Mouse (Mus musculus) forebrain, embryonic 13.5 days (tissue): ENCODE results near the gene Srl. TPM values are rescaled to one million over a fixed set of nuclear protein-coding genes. Genes with fewer than 3 reads are reported as not detected.
"Not testable (repeated sequence)": the region's sequence is repeated elsewhere in the genome, so short reads cannot be mapped to it uniquely, and the experiment has no call there.

ENCODE experiments used
- ATAC-seq: fragments of 200-750 bp; cut with Nextera tagmentation; 2 replicates; pipeline ENCODE4 v1.8.0; 2017
- H3K27ac ChIP-seq: fragments of 300-500 bp; sonication (generic); 2 replicates; pipeline ENCODE4 v1.5.1; 2015; ENCODE audit warnings: inconsistent platforms, mild to moderate bottlenecking, moderate library complexity
- H3K27me3 ChIP-seq: fragments of 300-500 bp; sonication (generic); 2 replicates; pipeline ENCODE4 v1.6.1; 2015; ENCODE audit warnings: mild to moderate bottlenecking, inconsistent platforms
- H3K36me3 ChIP-seq: fragments of 300-500 bp; sonication (generic); 2 replicates; pipeline ENCODE4 v1.6.1; 2015; ENCODE audit warnings: mild to moderate bottlenecking, inconsistent platforms; ENCODE audit not compliant: poor library complexity, severe bottlenecking
- H3K4me1 ChIP-seq: fragments of 300-500 bp; sonication (generic); 2 replicates; pipeline ENCODE4 v1.6.1; 2015; ENCODE audit warnings: inconsistent platforms
- H3K4me2 ChIP-seq: fragments of 300-500 bp; sonication (generic); 2 replicates; pipeline ENCODE4 v1.6.1; 2015; ENCODE audit warnings: inconsistent platforms, mild to moderate bottlenecking, moderate library complexity
- H3K4me3 ChIP-seq: fragments of 300-500 bp; sonication (generic); 2 replicates; pipeline ENCODE4 v1.5.1; 2015; ENCODE audit warnings: mild to moderate bottlenecking, inconsistent platforms
- H3K9ac ChIP-seq: fragments of 300-500 bp; sonication (generic); 2 replicates; pipeline ENCODE4 v1.6.1; 2015; ENCODE audit warnings: mild to moderate bottlenecking, inconsistent platforms
- H3K9me3 ChIP-seq: fragments of 300-500 bp; sonication (generic); replicated peaks from 2 replicates; pipeline ENCODE4 v1.6.1; 2016; ENCODE audit warnings: inconsistent platforms
- WGBS: fragments of 180-500 bp; shearing (Covaris S2); methylation state at CpG from one replicate; pipeline ENCODE4 v1.1.7; 2015; 5-methylcytosine and 5-hydroxymethylcytosine counted together
- polyA plus RNA-seq: library from polyadenylated mRNA; unstranded; fragments of >200 nt; fragmentation: Nextera tagmentation; extraction: Ambion mirVana; gene quantifications from 2 replicates; pipeline ENCODE4 v1.2.1, GENCODE M21; 2015

Srl gene
- polyA plus RNA-seq, result 25.2 and 30.2 TPM in 2 replicates

DNA sequence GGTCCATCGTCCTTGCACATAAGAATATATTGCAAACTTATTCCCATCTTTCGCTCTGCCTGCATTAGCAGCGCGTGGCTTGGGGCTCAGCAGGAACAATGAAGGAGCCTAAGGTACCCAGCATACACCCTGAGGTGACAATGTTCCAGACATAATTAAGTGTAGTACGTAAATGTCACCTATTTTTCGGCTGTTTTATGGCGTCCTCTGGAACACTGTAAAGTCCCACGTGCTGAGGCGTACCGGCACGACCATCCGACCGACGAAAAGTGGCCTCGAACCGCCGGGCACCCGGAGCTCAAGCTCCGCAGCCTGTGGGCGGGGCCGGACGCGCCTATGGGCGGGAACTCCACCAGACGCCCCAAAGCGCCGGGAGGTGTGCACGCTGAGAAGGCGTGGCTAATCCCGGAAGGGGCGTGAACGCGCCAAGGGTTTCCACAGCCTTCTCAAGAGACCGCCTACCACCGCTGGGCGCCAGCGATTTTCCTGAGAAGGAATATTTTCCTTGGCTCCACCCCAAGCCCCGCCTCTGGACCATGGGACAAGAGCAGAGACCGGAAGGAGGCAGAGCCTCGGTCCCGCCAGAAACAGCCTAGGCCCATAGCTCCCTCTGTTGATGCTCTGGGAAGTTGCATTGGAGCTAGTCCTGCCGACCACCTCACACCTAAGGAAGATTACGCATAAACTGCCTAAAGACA, at the start of gene Srl:
Gene Srl, minus strand, starts transcription at position 316 of the 698 bp plus-strand sequence.
- 1% methylated on average over 43 of the region's 43 CpGs for WGBS
- H3K4me2 ChIP-seq, result peak within 1 kb of the TSS; percentile 62
- peak within 1 kb of the TSS; percentile 48 for H3K4me3 ChIP-seq
- H3K4me1 ChIP-seq, result 0 out of 2 replicates have a peak, but pooled peaks cover 3% of the 10 kb centered on the region
- H3K9me3 ChIP-seq, result no peaks in the 10 kb centered on the region
- H3K36me3 ChIP-seq, result peaks cover 19% of the 10 kb centered on the region
- H3K27ac ChIP-seq, result peak within 1 kb of the TSS; percentile 59; the same call in 1 of the 2 replicates
- peak within 1 kb of the TSS; percentile 63 for H3K9ac ChIP-seq
- H3K27me3 ChIP-seq, result no peaks in the 10 kb centered on the region
- peak; percentile 95 for ATAC-seq

DNA sequence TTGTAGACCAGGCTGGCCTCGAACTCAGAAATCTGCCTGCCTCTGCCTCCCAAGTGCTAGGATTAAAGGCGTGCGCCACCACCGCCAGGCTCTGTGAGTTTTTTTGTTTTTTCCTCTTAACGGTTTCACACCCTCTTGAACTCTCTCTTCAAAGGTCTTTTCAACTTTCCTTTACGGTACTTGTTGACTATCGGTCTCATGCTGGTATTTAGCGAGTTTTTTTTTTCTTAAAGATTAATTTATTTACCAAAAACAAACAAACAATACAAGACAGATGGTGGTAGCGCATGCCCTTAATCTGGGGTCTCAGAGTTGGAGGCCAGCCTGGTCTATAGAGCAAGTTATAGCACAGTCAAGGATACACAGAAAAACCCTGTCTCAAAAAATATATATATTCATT, 48.6 kb upstream of the Srl start:
- H3K4me3 ChIP-seq, result no peak overlapping the region
- WGBS, result 94% methylated on average over 9 of the region's 9 CpGs
- H3K36me3 ChIP-seq, result peaks cover 10% of the 10 kb centered on the region
- H3K27ac ChIP-seq, result no peak overlapping the region
- H3K4me2 ChIP-seq, result no peak overlapping the region
- ATAC-seq, result no peak
- no peak overlapping the region for H3K9ac ChIP-seq
- peaks cover 42% of the 10 kb centered on the region for H3K4me1 ChIP-seq
- no peaks in the 10 kb centered on the region for H3K9me3 ChIP-seq
- H3K27me3 ChIP-seq, result no peaks in the 10 kb centered on the region

DNA sequence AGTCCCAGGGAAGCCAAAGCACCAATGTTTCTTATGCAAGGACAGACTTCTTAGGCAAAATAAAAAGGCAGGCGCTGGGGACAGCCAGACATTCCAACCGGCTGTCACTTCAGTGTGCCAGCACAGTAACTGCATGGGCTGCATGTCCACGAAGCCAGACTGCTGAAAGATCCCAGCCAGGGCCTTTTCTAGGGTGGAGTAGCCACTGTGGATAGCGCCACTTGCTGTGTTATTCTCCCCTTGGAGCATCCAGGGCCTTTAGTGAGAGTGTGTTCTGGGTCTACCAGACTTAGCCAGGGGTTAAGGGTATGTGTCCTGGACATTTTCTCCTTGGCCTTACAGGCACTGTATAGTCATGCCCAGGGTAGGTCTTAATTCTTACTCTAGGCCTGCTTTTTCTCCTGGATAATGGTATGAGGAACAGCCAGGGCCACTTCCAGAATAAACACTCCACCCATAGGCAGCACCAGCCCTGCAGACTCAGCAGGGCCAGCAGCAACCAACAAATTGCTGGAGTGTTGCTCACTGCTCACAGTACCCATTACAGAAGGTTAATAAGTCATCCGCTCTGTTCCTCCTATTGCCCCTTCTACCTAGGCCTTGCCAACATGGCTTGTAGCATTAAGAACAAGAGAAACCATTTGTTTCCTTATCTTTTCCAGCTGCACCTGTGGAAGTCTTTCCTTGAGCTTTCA, 46.0 kb upstream of the Srl start:
- Histone ChIP-seq H3K36me3 (peaks cover 10% of the 10 kb centered on the region), H3K9me3 (no peaks in the 10 kb centered on the region), H3K9ac (no peak overlapping the region), H3K4me2 (no peak overlapping the region; the same call in 1 of the 2 replicates), H3K4me3 (peak overlapping the region; percentile 51; the same call in 1 of the 2 replicates), H3K27ac (peak overlapping the region; percentile 73), H3K4me1 (peaks cover 25% of the 10 kb centered on the region), H3K27me3 (no peaks in the 10 kb centered on the region)
- WGBS, result 54% methylated on average over 5 of the region's 5 CpGs
- no peak for ATAC-seq

DNA sequence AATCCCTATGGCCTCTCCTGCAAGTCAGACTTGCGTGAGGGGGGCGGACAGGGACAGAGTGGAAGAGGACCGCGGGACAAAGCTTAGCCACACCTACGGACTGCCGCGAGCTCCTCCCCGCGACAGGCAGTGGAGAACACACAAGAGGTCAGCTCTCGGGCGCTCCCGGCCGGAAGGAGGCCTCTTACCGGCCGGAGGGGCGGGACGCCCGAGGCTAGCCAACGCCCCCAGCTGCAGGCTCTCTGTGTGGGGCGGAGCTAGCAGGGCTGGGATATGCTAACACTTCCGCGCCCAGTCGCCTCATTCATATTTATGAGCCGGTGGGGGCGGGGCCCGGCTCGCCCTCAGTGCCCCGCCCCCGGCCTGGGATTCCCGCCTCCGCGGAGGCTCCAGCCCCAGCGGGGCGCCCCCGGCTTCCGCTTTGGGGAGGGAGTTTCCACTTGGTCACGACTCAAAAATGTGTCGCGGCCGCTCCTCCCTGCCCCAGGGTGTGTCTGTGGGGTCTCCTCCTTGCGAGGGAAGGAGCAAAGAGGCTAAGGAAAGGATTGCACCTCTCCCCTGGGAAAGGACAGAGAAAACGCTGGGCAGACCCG, 45.0 kb upstream of the Srl start:
- peaks cover 10% of the 10 kb centered on the region for H3K36me3 ChIP-seq
- no peaks in the 10 kb centered on the region for H3K9me3 ChIP-seq
- H3K9ac ChIP-seq, result peak overlapping the region; percentile 67
- no peaks in the 10 kb centered on the region for H3K27me3 ChIP-seq
- peaks cover 16% of the 10 kb centered on the region; the same call in 1 of the 2 replicates for H3K4me1 ChIP-seq
- peak overlapping the region; percentile 62 for H3K4me2 ChIP-seq
- peak overlapping the region; percentile 73 for H3K27ac ChIP-seq
- ATAC-seq, result peak; percentile 99
- WGBS, result under 1% methylated on average over 43 of the region's 43 CpGs
- peak overlapping the region; percentile 51 for H3K4me3 ChIP-seq

DNA sequence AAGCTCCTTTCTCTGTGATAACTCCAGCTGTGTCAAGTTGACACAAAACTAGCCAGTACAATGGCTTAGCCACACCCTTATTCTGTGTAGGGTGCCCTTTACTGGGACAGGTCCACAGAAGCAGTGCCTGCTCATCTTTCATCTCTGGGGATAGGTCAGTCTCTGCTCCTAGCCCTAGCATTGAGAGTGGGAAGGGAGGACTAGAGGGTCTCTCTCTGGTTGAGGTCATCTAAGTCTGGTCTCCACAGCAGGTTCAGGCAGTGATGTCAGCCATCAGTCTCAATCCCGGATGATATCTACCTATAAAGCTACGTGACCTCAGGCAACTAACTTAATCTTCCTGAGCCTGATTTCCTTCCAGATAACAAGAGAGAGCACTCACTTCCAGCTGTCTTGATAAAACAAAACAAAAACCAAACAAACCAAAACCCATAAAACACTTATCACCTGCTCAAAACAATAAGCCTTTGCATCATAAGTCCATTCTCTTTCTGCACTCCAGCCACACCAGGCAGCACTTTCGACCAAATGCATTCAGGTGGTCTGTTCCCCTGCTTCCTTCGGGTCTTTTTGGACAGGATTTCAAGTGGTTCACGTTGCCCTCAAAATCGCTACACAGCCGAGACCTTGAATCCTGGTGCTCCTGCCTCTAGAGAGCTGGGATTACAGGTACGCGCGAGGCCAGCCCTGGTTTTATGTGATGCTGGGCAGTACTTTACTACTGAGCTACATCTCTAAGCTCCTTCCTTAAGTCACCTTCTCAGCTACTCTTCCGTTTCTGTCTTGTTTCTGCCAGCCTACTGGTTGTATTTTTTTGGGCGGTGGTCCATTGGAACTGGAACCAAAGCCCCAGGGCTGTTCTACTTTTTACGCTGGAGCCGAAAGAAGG, 44.3 kb upstream of the Srl start:
- 9% methylated on average over 14 of the region's 14 CpGs for WGBS
- peak overlapping the region; percentile 51 for H3K4me3 ChIP-seq
- H3K9me3 ChIP-seq, result no peaks in the 10 kb centered on the region
- peak; percentile 23 for ATAC-seq
- H3K4me1 ChIP-seq, result peaks cover 16% of the 10 kb centered on the region; the same call in 1 of the 2 replicates
- H3K4me2 ChIP-seq, result peak overlapping the region; percentile 62
- peak overlapping the region; percentile 67 for H3K9ac ChIP-seq
- peaks cover 9% of the 10 kb centered on the region for H3K36me3 ChIP-seq
- no peaks in the 10 kb centered on the region for H3K27me3 ChIP-seq
- peak overlapping the region; percentile 73 for H3K27ac ChIP-seq

DNA sequence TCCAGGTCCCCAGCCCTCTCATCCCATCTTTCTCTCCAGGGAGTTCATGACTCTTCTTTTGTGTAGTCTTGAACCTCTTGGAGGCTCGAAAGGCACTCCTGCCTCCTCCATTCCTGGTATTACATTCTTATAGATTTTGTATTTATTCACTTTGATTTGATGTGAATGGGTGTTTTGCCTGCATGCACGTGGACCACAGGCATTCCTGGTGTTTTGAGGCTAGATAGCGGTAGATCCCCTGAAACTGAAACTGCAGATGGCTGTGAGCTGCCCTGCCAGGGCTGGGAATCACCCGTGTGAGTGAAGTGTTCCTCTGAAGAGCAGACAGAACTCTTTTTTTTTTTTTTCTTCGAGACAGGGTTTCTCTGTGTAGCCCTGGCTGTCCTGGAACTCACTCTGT, 42.8 kb upstream of the Srl start:
- no peak overlapping the region for H3K9ac ChIP-seq
- no peak for ATAC-seq
- H3K4me2 ChIP-seq, result no peak overlapping the region
- no peaks in the 10 kb centered on the region for H3K27me3 ChIP-seq
- no peaks in the 10 kb centered on the region for H3K36me3 ChIP-seq
- H3K9me3 ChIP-seq, result no peaks in the 10 kb centered on the region
- no peak overlapping the region for H3K4me3 ChIP-seq
- 72% methylated on average over 5 of the region's 5 CpGs for WGBS
- H3K27ac ChIP-seq, result no peak overlapping the region
- peaks cover 16% of the 10 kb centered on the region; the same call in 1 of the 2 replicates for H3K4me1 ChIP-seq

DNA sequence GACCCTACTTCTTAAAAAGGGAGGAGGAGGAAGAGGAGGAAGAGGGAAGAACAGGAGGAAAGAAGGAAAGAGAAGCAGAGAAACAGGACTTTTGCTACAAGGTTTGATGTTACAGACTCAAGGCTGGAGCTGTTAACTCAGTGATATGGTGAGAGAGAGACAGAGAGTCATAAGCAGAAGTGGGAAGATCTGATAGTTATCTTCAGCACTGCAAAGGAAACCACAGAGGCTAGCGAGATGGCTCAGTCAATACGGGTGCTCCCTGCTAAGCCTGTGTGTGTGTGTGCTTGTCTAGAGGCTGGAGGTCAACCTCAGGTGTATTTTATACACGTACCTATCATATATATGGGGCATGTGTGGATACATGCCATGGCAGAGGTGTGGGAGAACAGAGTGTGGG, 42.2 kb upstream of the Srl start:
- Histone ChIP-seq H3K9me3 (no peaks in the 10 kb centered on the region), H3K4me2 (no peak overlapping the region), H3K27me3 (no peaks in the 10 kb centered on the region), H3K27ac (no peak overlapping the region), H3K9ac (no peak overlapping the region), H3K4me1 (peaks cover 16% of the 10 kb centered on the region; the same call in 1 of the 2 replicates), H3K36me3 (no peaks in the 10 kb centered on the region), H3K4me3 (no peak overlapping the region)
- no peak for ATAC-seq
- WGBS, result 92% methylated on average over 3 of the region's 3 CpGs

DNA sequence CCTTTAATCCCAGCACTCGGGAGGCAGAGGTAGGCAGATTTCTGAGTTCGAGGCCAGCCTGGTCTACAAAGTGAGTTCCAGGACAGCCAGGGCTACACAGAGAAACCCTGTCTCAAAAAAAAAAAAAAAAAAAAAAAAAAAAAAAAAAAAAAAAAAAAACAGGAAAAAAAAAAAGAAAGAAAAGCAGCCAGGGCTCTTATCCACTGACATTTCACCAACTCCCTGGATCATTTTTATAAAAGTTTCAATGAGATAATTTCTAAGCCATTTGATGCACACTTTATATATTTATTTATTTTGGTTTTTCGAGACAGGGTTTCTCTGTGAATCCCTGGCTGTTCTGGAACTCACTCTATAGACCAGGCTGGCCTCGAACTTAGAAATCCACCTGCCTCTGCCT, 39.6 kb upstream of the Srl start:
- H3K9ac ChIP-seq, H3K4me3 ChIP-seq, ATAC-seq, H3K4me1 ChIP-seq, H3K36me3 ChIP-seq, H3K4me2 ChIP-seq, H3K9me3 ChIP-seq, H3K27me3 ChIP-seq, H3K27ac ChIP-seq: not testable (repeated sequence)
- WGBS, result 87% methylated on average over 4 of the region's 4 CpGs

DNA sequence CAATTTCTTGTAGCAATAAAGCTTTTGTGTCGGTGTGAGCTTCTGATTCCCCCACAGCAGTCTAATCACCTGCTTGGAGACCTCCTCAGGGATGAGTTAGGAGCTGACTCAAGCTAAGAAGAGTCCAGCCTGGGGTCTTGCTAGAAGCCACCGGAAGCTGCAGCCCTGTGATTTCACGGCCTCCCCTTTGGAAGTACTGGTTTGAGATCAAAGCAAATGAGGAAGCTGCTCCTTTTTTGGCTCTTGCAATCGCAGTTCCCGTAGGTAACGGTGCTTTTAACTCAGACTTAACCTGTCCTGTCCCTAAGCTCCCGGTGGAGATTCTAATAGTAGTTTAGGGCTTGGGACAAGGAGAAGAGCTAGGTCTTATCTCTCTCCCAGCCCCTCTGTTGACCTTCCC, 37.0 kb upstream of the Srl start:
- WGBS, result 80% methylated on average over 7 of the region's 7 CpGs

DNA sequence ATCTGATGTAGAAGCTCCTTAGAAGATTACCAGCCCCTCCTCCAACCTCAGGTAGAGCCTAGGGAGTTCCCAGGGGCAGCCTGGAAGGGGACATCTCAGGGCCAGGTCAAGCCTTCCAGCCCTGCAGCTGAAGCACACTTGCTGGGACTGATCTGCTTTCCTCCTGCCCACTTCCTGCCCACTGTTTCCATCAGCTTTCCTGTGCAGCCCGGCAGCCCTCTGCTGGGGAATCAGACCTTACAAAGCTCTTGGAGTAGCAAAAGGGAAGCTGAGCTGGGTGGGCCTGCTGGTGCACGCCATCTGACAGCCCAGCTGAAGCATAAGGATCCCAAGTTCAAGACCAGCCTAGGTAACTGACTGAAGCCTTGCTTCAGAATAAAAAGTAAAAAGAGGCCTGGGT, 35.3 kb upstream of the Srl start:
- no peaks in the 10 kb centered on the region for H3K4me1 ChIP-seq
- H3K9ac ChIP-seq, result no peak overlapping the region
- H3K4me2 ChIP-seq, result no peak overlapping the region
- 72% methylated on average over 2 of the region's 2 CpGs for WGBS
- no peak overlapping the region for H3K27ac ChIP-seq
- no peak for ATAC-seq
- H3K27me3 ChIP-seq, result no peaks in the 10 kb centered on the region
- H3K4me3 ChIP-seq, result no peak overlapping the region
- H3K36me3 ChIP-seq, result no peaks in the 10 kb centered on the region
- H3K9me3 ChIP-seq, result no peaks in the 10 kb centered on the region

More for the DNA sequence above, 37.0 kb upstream of the Srl start:
- ATAC-seq, result no peak
- Histone ChIP-seq H3K9me3 (no peaks in the 10 kb centered on the region), H3K4me3 (no peak overlapping the region), H3K4me2 (no peak overlapping the region), H3K9ac (no peak overlapping the region), H3K27me3 (no peaks in the 10 kb centered on the region), H3K36me3 (no peaks in the 10 kb centered on the region), H3K27ac (no peak overlapping the region), H3K4me1 (no peaks in the 10 kb centered on the region)

DNA sequence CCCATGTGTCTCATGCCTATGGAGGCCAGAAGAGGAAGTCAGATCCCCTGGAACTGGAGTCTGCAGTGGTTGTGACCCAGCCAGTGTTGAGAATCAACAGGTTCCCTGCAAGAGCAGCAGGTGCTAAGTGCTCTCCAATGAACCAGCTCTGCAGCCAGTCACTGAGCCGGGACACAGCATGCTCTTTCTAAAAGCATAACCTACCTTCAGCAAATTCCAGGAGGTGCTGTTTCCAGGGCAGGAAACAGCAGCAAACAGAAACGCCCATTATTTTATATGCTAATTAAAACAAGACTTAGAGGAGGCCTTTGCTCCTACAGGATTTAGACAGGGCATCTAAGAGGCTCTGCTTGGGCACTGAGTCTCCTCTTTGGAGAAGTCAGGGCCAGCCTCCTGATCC, 34.4 kb upstream of the Srl start:
- H3K27me3 ChIP-seq, result no peaks in the 10 kb centered on the region
- 38% methylated on average over 2 of the region's 2 CpGs for WGBS
- ATAC-seq, result no peak
- no peaks in the 10 kb centered on the region for H3K36me3 ChIP-seq
- 0 out of 2 replicates have a peak, but pooled peaks cover 2% of the 10 kb centered on the region for H3K4me1 ChIP-seq
- no peak overlapping the region for H3K4me2 ChIP-seq
- no peaks in the 10 kb centered on the region for H3K9me3 ChIP-seq
- H3K4me3 ChIP-seq, result no peak overlapping the region
- no peak overlapping the region for H3K27ac ChIP-seq
- no peak overlapping the region for H3K9ac ChIP-seq
